Mouse (Mus musculus) intestine, embryonic 14.5 days (tissue): ENCODE data around the gene Jmjd1c. TPM values are rescaled to one million over a fixed set of nuclear protein-coding genes. Genes with fewer than 3 reads are reported as not detected.

Source experiments
- ATAC-seq: fragments of 200-750 bp; cut with Nextera tagmentation; replicated peaks from 2 replicates; pipeline ENCODE4 v1.8.0; 2017; ENCODE audit warnings: low read depth, moderate number of reproducible peaks, moderate TSS enrichment, moderate library complexity; ENCODE audit not compliant: low FRiP score, low TSS enrichment
- DNase-seq: peaks from one replicate; pipeline ENCODE4 v3.0.0-alpha.2; 2018; ENCODE audit warnings: low spot score
- H3K27ac ChIP-seq: fragments of 300-500 bp; sonication (generic); 2 replicates; pipeline ENCODE4 v1.5.1; 2014; ENCODE audit warnings: low read depth, mild to moderate bottlenecking, control low read depth
- H3K27me3 ChIP-seq: fragments of 300-500 bp; sonication (generic); replicated peaks from 2 replicates; pipeline ENCODE4 v1.6.1; 2014; ENCODE audit warnings: low read length, control low read depth; ENCODE audit not compliant: control insufficient read depth, insufficient read depth
- H3K36me3 ChIP-seq: fragments of 300-500 bp; sonication (generic); 2 replicates; pipeline ENCODE4 v1.6.1; 2014; ENCODE audit warnings: low read length, control low read depth; ENCODE audit not compliant: control insufficient read depth, insufficient read depth
- H3K4me1 ChIP-seq: fragments of 300-500 bp; sonication (generic); replicated peaks from 2 replicates; pipeline ENCODE4 v1.6.1; 2014; ENCODE audit warnings: low read length, control low read depth, mixed read lengths; ENCODE audit not compliant: control insufficient read depth, insufficient read depth
- H3K4me2 ChIP-seq: fragments of 300-500 bp; sonication (generic); 2 replicates; pipeline ENCODE4 v1.6.1; 2014; ENCODE audit warnings: low read length
- H3K4me3 ChIP-seq: fragments of 300-500 bp; sonication (generic); 2 replicates; pipeline ENCODE4 v1.5.1; 2014; ENCODE audit warnings: low read depth, low read length, control low read depth, mixed read lengths
- H3K9ac ChIP-seq: fragments of 300-500 bp; sonication (generic); 2 replicates; pipeline ENCODE4 v1.6.1; 2014; ENCODE audit warnings: mild to moderate bottlenecking, low read length
- H3K9me3 ChIP-seq: fragments of 300-500 bp; sonication (generic); 2 replicates; pipeline ENCODE4 v1.6.1; 2016; ENCODE audit warnings: low read length, control low read depth; ENCODE audit not compliant: control insufficient read depth
- WGBS: fragments of 180-500 bp; shearing (Covaris S2); extraction: QIAGEN DNeasy Blood & Tissue Kit; methylation state at CpG from one replicate; pipeline ENCODE4 v1.1.7; 2014; 5-methylcytosine and 5-hydroxymethylcytosine counted together
- polyA plus RNA-seq: library from polyadenylated mRNA; unstranded; fragments of >200 nt; fragmentation: Nextera tagmentation; extraction: Ambion mirVana; gene quantifications from 2 replicates; pipeline ENCODE4 v1.2.1, GENCODE M21; 2014

The Jmjd1c gene
- polyA plus RNA-seq, 1 experiment from 2014 or later = 47.5 TPM

GRCm38 (mm10) chr10:67081206-67082007 is 14.5 kb upstream of the Jmjd1c start:
- Histone ChIP-seq H3K27ac (no peak overlapping the region), H3K36me3 (no peaks in the 10 kb centered on the region), H3K9me3 (no peaks in the 10 kb centered on the region), H3K4me1 (peaks cover 8% of the 10 kb centered on the region), H3K4me3 (no peak overlapping the region), H3K4me2 (no peak overlapping the region), H3K9ac (no peak overlapping the region), H3K27me3 (no peaks in the 10 kb centered on the region)
- DNase-seq (no peak), ATAC-seq (no peak)
- 76% methylated on average over 18 of the region's 18 CpGs for WGBS

- Histone ChIP-seq H3K4me1 (peaks cover 8% of the 10 kb centered on the region), H3K27me3 (no peaks in the 10 kb centered on the region), H3K9me3 (no peaks in the 10 kb centered on the region), H3K4me2 (no peak overlapping the region), H3K27ac (no peak overlapping the region), H3K9ac (no peak overlapping the region), H3K36me3 (no peaks in the 10 kb centered on the region), H3K4me3 (no peak overlapping the region)
- ATAC-seq (no peak), DNase-seq (no peak)
- 84% methylated on average over 4 of the region's 4 CpGs for WGBS
Observed at GRCm38 (mm10) chr10:67082531-67082930, 13.4 kb upstream of the Jmjd1c start.

- Histone ChIP-seq H3K36me3 (no peaks in the 10 kb centered on the region), H3K9me3 (no peaks in the 10 kb centered on the region), H3K4me3 (no peak overlapping the region), H3K9ac (no peak overlapping the region), H3K27me3 (no peaks in the 10 kb centered on the region), H3K4me1 (peaks cover 8% of the 10 kb centered on the region), H3K4me2 (no peak overlapping the region), H3K27ac (no peak overlapping the region)
- 80% methylated on average over 10 of the region's 10 CpGs for WGBS
- DNase-seq (no peak), ATAC-seq (no peak)
Observed at GRCm38 (mm10) chr10:67083446-67084166, 12.3 kb upstream of the Jmjd1c start.

GRCm38 (mm10) chr10:67085124-67085523 is 10.8 kb upstream of the Jmjd1c start:
- Histone ChIP-seq H3K4me3 (no peak overlapping the region), H3K4me2 (no peak overlapping the region), H3K27ac (no peak overlapping the region), H3K9ac (no peak overlapping the region), H3K4me1 (0 out of 2 replicates have a peak, but pooled peaks cover 4% of the 10 kb centered on the region), H3K9me3 (no peaks in the 10 kb centered on the region), H3K27me3 (no peaks in the 10 kb centered on the region), H3K36me3 (no peaks in the 10 kb centered on the region)
- 89% methylated on average over 10 of the region's 10 CpGs for WGBS
- no peak for DNase-seq
- ATAC-seq = no peak

GRCm38 (mm10) chr10:67085916-67086315 is 10.0 kb upstream of the Jmjd1c start:
- H3K9ac ChIP-seq = no peak overlapping the region
- H3K9me3 ChIP-seq = no peaks in the 10 kb centered on the region
- H3K4me3 ChIP-seq = no peak overlapping the region
- no peak overlapping the region for H3K27ac ChIP-seq
- no peak overlapping the region for H3K4me2 ChIP-seq
- DNase-seq (no peak), ATAC-seq (0 out of 2 replicates have a peak, but pooled peaks have one; percentile 14)
- 0 out of 2 replicates have a peak, but pooled peaks cover 4% of the 10 kb centered on the region for H3K4me1 ChIP-seq
- no peaks in the 10 kb centered on the region for H3K36me3 ChIP-seq
- 66% methylated on average over 7 of the region's 7 CpGs for WGBS
- H3K27me3 ChIP-seq = no peaks in the 10 kb centered on the region

GRCm38 (mm10) chr10:67087447-67088226 is 8.3 kb upstream of the Jmjd1c start:
- H3K36me3 ChIP-seq = no peaks in the 10 kb centered on the region
- no peak overlapping the region for H3K4me3 ChIP-seq
- no peaks in the 10 kb centered on the region for H3K27me3 ChIP-seq
- no peak for DNase-seq
- ATAC-seq = no peak
- H3K9ac ChIP-seq = no peak overlapping the region
- WGBS = 86% methylated on average over 5 of the region's 5 CpGs
- H3K27ac ChIP-seq = no peak overlapping the region
- H3K9me3 ChIP-seq = 0 out of 2 replicates have a peak, but pooled peaks cover 2% of the 10 kb centered on the region
- no peak overlapping the region for H3K4me2 ChIP-seq
- no peaks in the 10 kb centered on the region for H3K4me1 ChIP-seq

GRCm38 (mm10) chr10:67090611-67091010 is 5.3 kb upstream of the Jmjd1c start:
- no peak overlapping the region for H3K27ac ChIP-seq
- H3K4me1 ChIP-seq = peaks cover 3% of the 10 kb centered on the region; the same call in 1 of the 2 replicates
- no peak overlapping the region for H3K9ac ChIP-seq
- no peak overlapping the region for H3K4me3 ChIP-seq
- H3K9me3 ChIP-seq = 0 out of 2 replicates have a peak, but pooled peaks cover 2% of the 10 kb centered on the region
- DNase-seq = no peak
- no peaks in the 10 kb centered on the region for H3K36me3 ChIP-seq
- H3K4me2 ChIP-seq = no peak overlapping the region
- 89% methylated on average over 4 of the region's 4 CpGs for WGBS
- no peak for ATAC-seq
- H3K27me3 ChIP-seq = no peaks in the 10 kb centered on the region

- WGBS = 79% methylated on average over 7 of the region's 7 CpGs
- Histone ChIP-seq H3K4me2 (peak overlapping the region; percentile 83; the same call in 1 of the 2 replicates), H3K9ac (no peak overlapping the region), H3K4me1 (peaks cover 21% of the 10 kb centered on the region), H3K9me3 (0 out of 2 replicates have a peak, but pooled peaks cover 2% of the 10 kb centered on the region), H3K27me3 (no peaks in the 10 kb centered on the region), H3K36me3 (no peaks in the 10 kb centered on the region), H3K4me3 (no peak overlapping the region), H3K27ac (no peak overlapping the region)
- DNase-seq (no peak), ATAC-seq (no peak)
Observed at GRCm38 (mm10) chr10:67094922-67095321, 1.0 kb upstream of the Jmjd1c start.
